Mouse (Mus musculus): Measurements from ENCODE around the gene Fam155a.
"Not testable (repeated sequence)": the region's sequence is repeated elsewhere in the genome, so short reads cannot be mapped to it uniquely, and the experiment has no call there.

The Fam155a gene

DNA sequence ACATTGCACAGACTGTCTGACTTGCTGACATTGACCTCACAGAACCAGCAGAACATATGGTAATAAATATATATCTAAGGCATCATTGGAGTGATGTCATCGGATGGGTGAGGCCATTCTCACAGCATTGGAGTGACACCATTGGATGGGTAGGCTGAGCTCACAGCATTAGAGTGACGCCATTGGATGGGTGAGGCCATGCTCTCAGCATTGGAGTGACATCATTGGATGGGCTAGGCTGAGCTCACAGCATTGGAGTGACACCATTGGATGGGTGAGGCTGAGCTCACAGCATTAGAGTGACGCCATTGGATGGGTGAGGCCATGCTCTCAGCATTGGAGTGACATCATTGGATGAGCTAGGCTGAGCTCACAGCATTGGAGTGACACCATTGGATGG, 110.9 kb downstream of the Fam155a start:
- not testable (repeated sequence) for DNase-seq (ENCODE audit: low spot score in 2 of 2)

DNA sequence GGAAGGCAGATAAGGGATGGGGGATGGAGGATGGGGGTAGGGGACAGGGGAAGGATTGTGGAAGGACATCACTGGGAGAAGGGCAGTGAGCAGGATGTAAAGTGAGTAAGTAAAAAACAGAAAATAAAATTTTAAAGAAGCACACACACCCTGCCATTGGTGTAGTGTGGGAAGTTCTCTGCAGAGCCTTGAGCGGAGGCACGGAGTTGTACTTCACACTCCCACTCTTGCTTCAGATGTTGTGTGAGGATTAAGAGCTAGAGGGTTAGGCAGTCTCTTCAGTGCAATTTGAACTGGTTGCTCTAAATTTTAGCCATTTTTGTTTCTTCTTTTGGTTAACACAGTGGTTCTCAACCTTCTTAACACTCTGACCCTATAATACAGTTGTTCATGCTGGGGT, 114.1 kb downstream of the Fam155a start:
- no peak for DNase-seq (ENCODE audit: low spot score in 2 of 2)

DNA sequence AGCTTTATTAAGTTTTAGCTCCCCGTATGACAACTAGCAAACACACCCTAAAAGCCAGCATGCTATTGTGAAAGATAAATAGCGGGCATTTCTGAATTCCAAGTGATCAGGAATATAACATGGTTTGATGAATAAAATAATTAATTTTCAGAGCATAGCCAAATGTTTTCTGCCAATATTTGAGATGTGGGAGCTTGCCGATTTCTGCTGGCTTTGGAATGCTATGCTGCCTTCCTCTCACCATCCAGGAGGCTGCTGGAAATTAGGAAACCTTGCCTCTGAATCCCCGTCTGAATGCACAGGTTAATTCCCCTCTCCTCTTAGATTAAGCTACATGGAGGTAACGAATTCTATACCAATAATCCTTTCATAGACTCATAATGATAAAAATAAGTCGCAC, 116.1 kb downstream of the Fam155a start:
- no peak for DNase-seq (ENCODE audit: low spot score in 2 of 2)

DNA sequence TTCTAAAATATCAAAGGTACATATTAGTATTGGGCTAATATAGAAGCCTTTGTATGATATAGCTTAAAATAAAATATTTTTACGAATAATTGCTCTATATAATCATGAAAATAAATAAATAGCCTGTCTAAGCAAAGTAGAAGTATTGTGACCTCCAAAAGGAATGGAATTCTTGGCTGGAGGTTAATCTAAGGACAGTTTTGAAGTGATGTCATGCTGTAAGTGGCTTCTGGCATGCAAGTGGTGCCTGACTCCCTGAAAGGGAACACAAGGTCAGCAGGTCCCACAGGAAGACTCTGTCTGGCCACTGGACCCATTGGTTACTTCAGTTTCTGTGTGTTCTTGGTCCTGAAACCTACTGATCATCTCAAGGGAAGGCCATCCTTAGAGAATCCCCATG, 117.3 kb downstream of the Fam155a start:
- DNase-seq (ENCODE audit: low spot score in 2 of 2) = no peak

DNA sequence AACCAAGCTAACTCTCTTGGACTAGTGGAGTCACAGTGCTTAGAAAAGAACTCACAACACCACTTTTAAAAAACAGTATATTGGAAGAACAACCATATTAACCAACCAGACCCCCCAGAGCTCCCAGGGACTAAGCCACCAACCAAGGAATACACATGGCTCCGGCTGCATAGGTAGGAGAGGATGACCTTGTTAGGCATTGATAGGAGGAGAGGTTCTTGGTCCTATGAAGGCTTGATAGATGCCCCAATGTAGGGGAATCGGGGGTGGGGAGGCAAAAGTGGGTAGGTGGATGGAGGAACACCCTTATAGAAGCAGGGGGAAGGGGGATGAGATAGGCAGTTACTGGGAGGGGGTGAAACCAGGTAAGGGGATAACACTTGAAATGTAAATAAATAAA, 132.8 kb downstream of the Fam155a start:
- DNase-seq (ENCODE audit: low spot score in 2 of 2) = no peak

DNA sequence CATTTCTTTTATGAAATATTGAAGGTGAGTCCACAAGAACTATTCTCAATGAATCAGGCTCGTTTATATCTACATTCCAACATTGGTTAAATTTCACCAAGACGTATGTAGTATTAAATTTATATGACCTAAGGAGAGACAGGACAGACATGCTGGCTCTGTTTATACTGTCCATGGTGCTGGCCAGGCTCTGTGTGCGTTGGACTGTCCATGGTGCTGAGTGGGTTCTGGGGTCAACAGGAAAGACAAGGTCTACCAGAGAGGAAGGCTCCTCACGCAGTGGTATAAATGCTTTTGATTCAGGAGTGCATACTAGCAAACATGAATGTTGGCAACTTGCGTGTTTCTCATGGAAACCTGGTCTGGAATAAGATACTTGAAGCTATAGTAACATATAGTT, 135.7 kb downstream of the Fam155a start:
- DNase-seq (ENCODE audit: low spot score in 2 of 2) = no peak

DNA sequence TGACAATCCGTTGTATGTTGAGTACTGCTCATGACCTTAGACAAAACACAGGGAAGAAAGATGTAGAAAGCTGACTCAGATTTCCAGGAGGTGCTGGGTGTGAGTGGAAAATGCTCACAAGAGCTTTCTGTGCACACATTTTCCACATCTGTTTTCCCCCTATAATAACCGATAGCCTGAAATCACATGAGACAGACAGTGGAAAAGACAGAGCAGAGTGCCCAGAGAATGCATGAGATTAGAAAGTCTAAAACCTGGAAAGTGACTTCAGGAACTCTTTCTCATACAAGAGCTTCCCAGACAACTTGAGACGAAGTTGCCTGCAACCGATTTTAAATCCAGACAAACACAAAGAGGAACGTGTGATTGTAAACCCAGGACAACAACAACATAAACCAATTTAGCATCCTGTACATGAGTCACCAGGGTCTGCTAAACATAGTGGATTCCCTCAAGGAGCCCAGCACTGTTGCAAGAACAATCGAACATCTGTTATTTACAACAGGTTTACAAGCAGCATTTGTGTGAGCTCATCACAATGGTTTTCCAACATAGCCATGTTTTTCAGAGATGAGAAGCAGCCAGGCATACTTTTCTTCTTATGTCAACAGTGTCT, 163.8 kb downstream of the Fam155a start:
- DNase-seq (ENCODE audit: low spot score in 2 of 2) = no peak

DNA sequence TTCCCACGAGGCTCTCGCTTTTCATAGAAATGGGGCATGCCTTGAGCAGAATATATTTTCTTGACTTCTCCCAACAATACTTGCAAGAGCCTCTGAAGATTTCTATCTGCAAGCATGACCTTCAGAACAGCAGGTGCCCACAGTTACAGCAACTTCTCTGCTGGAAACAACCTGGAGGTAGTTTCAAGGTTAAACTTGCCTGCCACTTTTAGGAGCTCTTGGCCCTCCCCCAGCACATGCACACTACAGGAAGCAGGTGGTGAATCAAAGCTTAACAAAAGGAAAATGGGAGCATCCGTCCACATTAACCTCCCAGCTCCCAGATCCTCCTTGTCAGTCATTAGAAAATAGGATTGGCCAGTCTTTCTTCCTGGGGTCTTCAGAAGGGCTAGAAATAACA, 175.0 kb downstream of the Fam155a start:
- no peak for DNase-seq (ENCODE audit: low spot score in 2 of 2)

DNA sequence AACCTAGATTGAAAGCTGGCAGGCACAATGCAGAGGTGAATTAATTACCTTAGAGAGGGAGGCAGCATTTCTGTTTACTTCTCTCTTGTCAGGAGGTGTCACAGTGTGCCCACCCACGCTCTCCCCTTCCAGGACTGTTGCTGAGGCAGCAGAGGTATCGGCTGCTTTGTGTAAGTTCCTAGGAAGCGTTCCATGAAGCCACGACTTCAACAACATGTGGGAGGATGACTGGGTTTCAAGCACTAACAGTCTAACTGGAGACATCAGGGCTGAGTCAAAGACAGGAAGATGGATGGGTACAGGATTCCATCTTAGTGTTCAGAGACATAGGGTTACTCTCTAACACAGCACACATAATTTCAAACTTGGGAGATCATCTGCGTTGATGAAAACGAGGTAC, 189.1 kb downstream of the Fam155a start:
- no peak for DNase-seq (ENCODE audit: low spot score in 2 of 2)

DNA sequence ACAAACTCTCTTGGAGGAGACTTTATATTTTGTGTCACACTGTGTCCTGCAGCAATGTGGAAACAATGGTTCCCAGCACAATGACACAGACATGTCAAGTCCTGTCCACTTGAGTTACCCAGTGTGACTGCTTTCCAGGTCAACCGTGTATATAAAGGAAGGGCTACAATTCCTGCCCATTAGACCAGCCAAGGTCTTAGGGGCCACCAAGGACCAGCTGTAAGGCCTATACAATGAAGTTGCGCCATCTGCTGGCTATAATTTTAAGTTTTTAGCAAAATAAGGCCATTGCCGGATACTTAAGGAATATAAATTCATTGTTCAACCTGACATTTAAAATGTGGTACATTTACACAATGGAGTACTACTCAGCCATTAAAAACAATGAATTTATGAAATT, 190.8 kb downstream of the Fam155a start:
- DNase-seq (ENCODE audit: low spot score in 2 of 2) = no peak

DNA sequence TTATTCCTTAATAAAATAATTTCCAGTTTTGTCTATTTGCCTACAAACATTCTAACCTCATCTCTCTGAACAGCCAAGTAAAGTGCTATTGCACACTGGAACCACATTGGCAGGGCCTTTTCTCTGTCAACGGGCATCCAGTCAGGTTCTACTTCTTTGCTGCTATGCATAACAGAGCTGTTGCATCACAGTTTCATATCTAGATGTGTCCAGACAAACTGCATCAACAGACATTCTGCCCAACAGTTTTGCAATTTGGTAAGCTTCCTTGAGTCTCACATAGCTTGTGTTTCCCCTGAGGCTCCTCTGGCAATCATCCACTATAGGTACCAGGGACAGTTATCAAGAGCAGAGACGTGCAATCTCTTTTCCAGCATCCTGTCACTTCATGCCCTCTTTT, 199.0 kb downstream of the Fam155a start:
- DNase-seq (ENCODE audit: low spot score in 2 of 2) = no peak

DNA sequence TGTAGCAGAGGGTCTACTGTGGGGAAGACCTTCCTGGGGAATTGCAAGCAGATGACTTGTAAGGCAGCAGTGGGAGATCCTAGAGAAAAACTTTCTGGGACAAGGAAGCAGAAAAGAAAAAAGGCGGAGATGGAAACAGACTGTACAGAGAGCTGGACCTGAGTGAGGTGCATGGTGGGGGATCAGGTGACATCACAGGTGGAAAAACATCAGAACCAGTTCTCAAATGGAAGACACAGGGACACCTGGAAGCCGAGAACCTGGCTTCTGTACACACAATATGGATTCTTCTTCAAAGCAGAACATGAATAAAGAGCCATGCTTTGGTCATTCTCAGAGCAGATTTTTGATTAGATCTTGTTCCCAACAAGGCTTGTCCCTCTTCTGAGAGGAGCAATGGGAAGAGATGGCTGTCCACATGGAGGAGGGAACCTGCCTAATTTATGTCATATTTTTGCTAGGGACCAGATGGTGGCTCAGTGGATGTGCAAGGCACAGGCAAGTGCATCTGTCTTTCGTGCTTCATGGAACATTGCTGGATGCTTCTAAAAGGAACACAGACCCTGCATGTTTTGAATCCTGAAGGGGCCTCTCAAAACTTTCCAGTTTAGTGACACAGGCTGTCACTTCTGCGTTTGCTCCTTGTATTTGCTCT, 201.3 kb downstream of the Fam155a start:
- DNase-seq (ENCODE audit: low spot score in 2 of 2) = no peak

DNA sequence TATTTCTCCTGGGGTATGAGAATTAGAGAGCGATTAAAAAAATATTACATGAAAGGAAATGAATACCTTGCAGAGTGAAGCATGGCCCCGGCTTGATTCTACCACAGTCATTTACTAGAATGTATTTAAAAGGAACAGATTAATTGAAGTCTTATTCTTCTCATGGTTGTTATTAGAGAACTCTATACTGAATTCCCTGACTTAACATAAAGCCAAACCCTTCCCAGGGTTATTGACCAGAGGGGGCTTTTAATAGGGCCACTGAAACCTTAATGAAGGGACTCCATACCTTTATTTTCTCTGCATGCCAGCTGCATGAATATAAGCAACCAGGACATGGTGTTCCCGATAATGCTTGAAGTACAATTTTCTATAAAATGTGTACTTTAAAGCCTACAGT, 221.8 kb downstream of the Fam155a start:
- DNase-seq (ENCODE audit: low spot score in 2 of 2) = no peak

DNA sequence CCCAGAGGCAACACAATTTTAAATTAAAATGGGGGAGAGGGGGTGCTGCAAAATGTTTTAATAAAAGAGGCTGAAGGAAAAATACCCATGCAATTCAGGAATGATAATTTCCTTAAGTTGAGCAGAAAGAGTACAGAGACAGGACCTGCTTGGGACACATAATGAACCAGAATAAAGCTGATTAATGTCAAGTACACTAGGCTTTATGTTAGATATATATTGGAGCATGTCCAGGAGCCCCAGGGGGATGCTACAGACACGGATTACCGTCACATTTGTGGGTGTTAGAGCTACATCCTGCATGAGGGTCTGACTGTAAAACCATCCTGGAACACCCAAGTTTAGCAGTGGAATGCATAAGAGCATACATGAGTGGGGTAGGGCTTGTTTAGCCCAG, 223.4 kb downstream of the Fam155a start:
- DNase-seq (ENCODE audit: low spot score in 2 of 2) = no peak

DNA sequence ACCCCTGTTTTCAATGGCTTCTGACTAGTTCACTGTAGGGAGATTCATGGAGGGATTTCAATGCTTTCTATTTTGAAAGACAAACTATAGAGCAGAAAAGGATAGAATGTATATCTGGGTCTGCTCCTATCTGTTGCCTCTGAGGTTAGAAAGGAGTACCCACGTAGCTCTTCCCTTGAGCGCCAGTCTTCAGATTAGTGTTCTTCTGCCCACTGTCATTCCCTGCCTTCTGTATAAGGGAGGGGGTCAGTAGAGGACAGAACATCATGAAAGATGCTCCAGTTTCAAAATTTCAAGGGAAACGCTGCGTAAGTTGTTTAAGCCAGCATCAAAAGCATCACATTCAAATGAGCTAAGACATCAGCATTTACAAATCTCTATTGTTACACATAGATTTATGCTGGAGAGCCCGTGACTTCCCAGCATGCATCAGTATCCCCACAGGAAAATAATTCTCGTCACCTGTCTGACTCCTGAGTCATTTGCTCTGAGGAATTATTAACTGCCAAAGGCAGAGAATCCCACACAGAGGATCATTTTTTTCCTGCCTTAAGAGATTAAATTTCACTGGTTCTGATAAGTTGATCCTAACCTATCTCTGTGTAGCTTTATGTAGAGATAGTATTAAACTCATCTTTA, 223.9 kb downstream of the Fam155a start:
- DNase-seq (ENCODE audit: low spot score in 2 of 2) = no peak

DNA sequence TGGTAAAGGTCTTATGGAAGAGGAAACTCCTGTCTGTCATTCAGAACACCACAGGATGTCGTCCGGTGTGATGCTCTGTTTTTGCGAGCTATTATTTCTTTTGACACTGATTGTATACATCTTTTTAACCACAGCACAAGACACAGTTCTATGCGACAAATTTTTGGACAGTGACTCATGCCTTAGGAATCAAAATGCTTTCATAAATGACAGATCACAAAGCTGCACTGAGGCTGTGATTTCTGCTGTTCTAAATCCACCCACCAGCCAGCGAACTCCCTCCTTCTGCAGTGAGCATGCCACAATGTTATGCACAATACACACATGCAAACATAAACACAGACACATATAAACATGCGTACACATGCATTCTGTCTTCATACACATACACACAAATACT, 224.5 kb downstream of the Fam155a start:
- no peak for DNase-seq (ENCODE audit: low spot score in 2 of 2)

DNA sequence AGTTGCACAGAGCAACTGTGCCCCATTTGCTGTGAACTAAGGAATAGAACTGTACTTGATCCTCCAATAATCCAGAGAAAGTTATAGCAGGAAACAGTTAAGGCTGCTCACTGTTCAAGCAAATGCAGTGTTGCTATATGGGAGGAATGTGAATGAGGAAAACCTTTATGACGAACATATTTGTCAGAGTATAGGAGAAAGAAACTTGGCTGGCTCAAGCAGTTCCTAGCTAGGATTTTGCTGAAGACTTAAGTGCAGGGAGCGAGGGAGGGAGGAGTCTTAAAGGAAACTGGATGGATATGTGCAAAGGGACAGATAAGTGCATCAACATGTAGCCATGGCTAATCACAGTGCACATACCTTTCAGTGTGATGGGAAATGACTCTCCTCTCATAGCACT, 225.3 kb downstream of the Fam155a start:
- no peak for DNase-seq (ENCODE audit: low spot score in 2 of 2)

DNA sequence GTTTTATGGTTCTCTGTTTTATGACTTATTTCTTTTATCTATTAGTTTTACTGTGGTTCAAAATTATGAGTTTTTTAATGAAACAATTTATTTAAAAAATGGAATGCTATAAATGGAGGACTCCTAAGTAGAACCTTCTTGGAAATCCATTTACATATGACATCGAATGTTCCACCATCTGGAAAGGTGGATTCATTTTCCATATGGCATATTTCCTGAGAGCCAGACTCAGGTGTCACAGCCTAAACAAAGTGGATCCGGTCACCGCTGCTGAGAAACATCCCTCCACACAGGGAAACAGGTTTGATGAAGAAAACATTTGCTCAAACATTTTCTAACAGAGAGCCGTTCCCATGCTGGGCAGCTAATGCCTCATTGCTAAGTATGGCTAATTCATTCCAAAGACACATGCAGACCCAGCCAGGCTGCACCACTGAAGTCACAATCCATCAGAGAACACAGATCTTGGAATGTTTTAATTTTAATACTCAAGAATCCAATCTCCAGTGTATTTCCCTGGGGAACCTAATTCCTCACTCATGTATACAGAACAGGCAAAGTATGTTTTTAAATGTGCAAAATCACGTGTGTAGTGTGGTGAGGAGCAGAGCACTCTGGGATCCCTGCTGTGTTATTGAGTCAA, 235.1 kb downstream of the Fam155a start:
- no peak for DNase-seq (ENCODE audit: low spot score in 2 of 2)

DNA sequence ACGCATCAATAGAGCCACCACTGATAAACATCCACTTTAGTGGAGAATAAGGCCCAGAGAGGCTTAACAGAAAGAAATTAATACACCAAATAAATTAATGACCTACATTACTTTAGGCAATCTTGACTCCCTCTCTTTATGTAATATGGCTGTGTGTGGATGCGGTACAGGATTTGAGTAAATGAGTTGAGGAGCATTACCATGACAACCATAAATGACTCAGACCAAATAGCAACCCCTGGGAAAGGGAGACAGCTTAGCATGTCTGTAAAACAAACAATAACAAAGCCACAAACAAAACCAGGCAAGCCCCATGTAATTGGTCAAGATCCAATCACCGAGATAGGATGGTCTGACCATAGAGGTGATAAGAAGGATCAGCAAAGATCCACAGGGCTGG, 244.4 kb downstream of the Fam155a start:
- no peak for DNase-seq (ENCODE audit: low spot score in 2 of 2)

DNA sequence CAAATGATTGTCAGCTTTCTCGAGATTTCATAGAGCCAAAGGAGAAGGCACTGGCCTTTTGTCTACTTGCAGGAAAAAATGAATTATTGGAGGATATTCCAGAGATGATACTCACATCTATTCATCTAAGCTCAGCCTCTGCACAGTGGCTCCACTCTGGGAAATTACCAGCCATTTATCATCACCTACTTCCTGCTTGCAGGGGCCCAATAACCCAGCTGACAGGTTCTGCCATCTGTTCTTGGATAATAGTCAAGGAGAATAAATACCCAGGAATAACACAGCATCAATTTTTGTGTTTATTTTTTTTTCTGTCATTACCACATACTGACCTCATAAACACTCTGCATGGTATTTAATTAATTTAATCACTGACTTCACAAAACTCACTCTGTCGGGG, 249.4 kb downstream of the Fam155a start:
- DNase-seq (ENCODE audit: low spot score in 2 of 2) = no peak

DNA sequence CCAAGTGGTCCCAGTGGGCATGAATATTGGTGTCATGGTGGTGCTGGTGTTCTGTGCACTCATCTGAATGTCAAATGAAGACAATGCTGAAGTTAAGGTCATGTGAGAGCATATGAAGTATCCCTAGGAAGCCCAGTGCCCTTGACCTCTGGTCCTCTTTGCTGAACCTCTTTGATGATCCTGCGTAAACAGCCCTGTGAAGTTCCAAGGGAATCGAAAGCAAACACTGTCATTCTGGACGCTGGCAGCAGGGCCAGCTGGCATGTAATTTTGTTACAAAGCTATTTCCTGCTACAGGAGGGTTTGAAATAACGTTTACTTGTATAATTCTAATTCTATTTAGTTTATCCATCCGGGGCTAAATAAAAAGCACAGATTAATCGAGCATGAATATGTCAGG, 270.2 kb downstream of the Fam155a start:
- no peak for DNase-seq (ENCODE audit: low spot score in 2 of 2)

DNA sequence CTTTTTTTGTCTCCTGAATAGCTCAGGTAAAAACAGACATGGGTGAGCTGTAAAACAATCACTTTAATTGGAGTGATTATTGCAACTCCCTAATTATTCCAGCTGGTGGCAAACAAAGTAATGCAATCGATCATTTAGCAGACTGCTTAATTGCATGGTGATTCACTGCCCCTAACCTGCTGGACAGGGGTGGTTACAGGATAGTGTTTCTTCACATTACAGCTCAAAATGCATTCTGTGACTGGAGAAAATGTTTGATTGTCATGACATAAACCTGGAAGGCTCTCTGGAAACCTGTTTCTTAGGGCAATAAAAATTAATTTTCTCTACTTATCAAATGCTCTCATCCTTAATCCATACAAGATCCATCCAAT, 276.7 kb downstream of the Fam155a start:
- no peak for DNase-seq (ENCODE audit: low spot score in 2 of 2)

DNA sequence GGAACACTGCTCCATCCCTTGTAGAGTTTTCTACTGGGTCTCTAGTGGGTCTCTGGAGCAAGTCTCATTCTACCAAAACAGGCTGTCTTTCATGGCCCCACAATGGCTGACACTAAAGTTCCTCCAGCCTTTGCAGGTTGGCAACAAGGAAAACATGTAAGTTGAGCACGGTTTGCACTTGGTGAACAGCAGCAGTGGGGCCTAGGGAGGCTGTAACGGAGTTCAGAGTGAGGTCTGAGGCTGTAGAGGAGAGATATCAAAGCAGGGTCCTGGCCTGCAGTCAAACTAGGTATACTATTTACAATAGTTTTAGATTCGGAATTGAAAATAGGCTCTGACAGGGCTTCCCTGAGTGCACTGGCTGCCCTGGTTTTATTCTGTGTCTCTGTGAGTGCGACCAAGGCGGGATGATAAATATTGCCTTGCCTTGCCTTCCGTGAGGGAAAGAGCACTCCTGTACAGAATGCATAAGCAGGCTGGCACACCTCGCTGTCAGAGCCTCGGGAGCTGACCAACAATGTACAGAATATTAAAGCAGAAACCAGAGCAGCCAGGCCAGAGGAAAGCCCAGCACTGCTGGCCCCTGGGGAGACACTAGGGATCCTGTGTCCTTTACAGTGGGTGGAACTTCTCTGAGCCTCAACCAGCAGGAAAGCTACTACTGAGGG, 277.3 kb downstream of the Fam155a start:
- DNase-seq (ENCODE audit: low spot score in 2 of 2) = no peak

Data from spleen, postnatal 14 days (tissue).